Mouse (Mus musculus) ES-Bruce4 (cell line): ENCODE data around the gene Tnfrsf23.
"Not testable (repeated sequence)": the region's sequence is repeated elsewhere in the genome, so short reads cannot be mapped to it uniquely, and the experiment has no call there.

Experiments used
- CTCF ChIP-seq: IDR thresholded peaks from one replicate; pipeline ENCODE4 v1.8.1; 2011; ENCODE audit warnings: low read depth, low read length
- POLR2A ChIP-seq: IDR thresholded peaks from one replicate; pipeline ENCODE4 v1.8.1; 2011; ENCODE audit warnings: low read length; ENCODE audit not compliant: insufficient read depth

- not testable (repeated sequence) for TF ChIP-seq CTCF, POLR2A
Measured at GRCm38 (mm10) chr7:143679650-143680049, 6.0 kb downstream of the Tnfrsf23 start.
